Mouse (Mus musculus): ENCODE data around the gene Sik1.

The Sik1 gene

GRCm38 (mm10) chr17:31831866-31832576 is 23.6 kb downstream of the Sik1 start:
- no peak for DNase-seq (ENCODE audit: low spot score in 2 of 2)

GRCm38 (mm10) chr17:31831097-31831865 is 24.3 kb downstream of the Sik1 start:
- no peak for DNase-seq (ENCODE audit: low spot score in 2 of 2)

- no peak for DNase-seq (ENCODE audit: low spot score in 2 of 2)
These were observed 25.0 kb downstream of the Sik1 start for GRCm38 (mm10) chr17:31830506-31831075.

GRCm38 (mm10) chr17:31828916-31829315 is 26.7 kb downstream of the Sik1 start:
- DNase-seq (ENCODE audit: low spot score in 2 of 2): no peak

- no peak for DNase-seq (ENCODE audit: low spot score in 2 of 2)
These were observed 27.5 kb downstream of the Sik1 start for GRCm38 (mm10) chr17:31828118-31828517.

- no peak for DNase-seq (ENCODE audit: low spot score in 2 of 2)
These were observed 28.4 kb downstream of the Sik1 start for GRCm38 (mm10) chr17:31827206-31827605.

- DNase-seq (ENCODE audit: low spot score in 2 of 2): no peak
These were observed 28.9 kb downstream of the Sik1 start for GRCm38 (mm10) chr17:31826669-31827068.

- no peak for DNase-seq (ENCODE audit: low spot score in 2 of 2)
These were observed 29.9 kb downstream of the Sik1 start for GRCm38 (mm10) chr17:31825678-31826077.

- DNase-seq (ENCODE audit: low spot score in 2 of 2): no peak
These were observed 30.8 kb downstream of the Sik1 start for GRCm38 (mm10) chr17:31824812-31825211.

GRCm38 (mm10) chr17:31821136-31821933 is 34.3 kb downstream of the Sik1 start:
- no peak for DNase-seq (ENCODE audit: low spot score in 2 of 2)

GRCm38 (mm10) chr17:31820099-31820846 is 35.3 kb downstream of the Sik1 start:
- DNase-seq (ENCODE audit: low spot score in 2 of 2): no peak

- no peak for DNase-seq (ENCODE audit: low spot score in 2 of 2)
These were observed 36.2 kb downstream of the Sik1 start for GRCm38 (mm10) chr17:31819372-31819771.

GRCm38 (mm10) chr17:31817815-31818214 is 37.8 kb downstream of the Sik1 start:
- no peak for DNase-seq (ENCODE audit: low spot score in 2 of 2)

- no peak for DNase-seq (ENCODE audit: low spot score in 2 of 2)
These were observed 38.4 kb downstream of the Sik1 start for GRCm38 (mm10) chr17:31817203-31817602.

GRCm38 (mm10) chr17:31814848-31815247 is 40.8 kb downstream of the Sik1 start:
- DNase-seq (ENCODE audit: low spot score in 2 of 2): no peak

- no peak for DNase-seq (ENCODE audit: low spot score in 2 of 2)
These were observed 41.5 kb downstream of the Sik1 start for GRCm38 (mm10) chr17:31813938-31814622.

- no peak for DNase-seq (ENCODE audit: low spot score in 2 of 2)
These were observed 44.3 kb downstream of the Sik1 start for GRCm38 (mm10) chr17:31811333-31811732.

- DNase-seq (ENCODE audit: low spot score in 2 of 2): no peak
These were observed 45.7 kb downstream of the Sik1 start for GRCm38 (mm10) chr17:31809894-31810293.

- DNase-seq (ENCODE audit: low spot score in 2 of 2): no peak
These were observed 46.5 kb downstream of the Sik1 start for GRCm38 (mm10) chr17:31809136-31809535.

- DNase-seq (ENCODE audit: low spot score in 2 of 2): no peak
These were observed 47.3 kb downstream of the Sik1 start for GRCm38 (mm10) chr17:31808082-31808875.
